Mouse (Mus musculus) megakaryocyte, embryonic 14.5 days (primary cell): ENCODE measurements around the gene Rpl21.

Experiments used
- FLI1 ChIP-seq: IDR thresholded peaks from 2 replicates; pipeline ENCODE4 v1.6.1; 2012; ENCODE audit warnings: low read length, inconsistent platforms, mixed read lengths
- GATA1 ChIP-seq: IDR thresholded peaks from 3 replicates; pipeline ENCODE4 v1.6.1; 2012; ENCODE audit warnings: mixed read lengths, low read length, inconsistent platforms, borderline replicate concordance

DNA sequence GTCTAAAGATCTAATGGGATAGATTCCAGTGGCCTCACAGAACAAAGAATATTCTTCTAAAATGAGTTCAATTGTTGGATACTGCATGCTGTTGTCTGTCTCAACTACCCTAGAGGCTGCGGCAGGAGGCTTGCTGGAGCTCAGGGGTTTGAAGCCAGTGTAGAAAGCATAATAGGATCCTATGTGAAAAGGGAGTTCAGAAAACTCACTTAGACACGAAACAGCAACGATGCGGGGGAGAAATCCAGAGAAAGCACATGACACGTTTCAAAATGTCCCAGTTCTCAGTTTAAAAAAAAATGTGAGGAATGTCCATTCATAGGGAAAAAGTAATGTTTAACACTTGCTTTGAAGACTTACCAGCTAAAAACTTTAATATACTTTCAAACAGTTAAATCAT is 9.7 kb upstream of the Rpl21 start:
- no peak for TF ChIP-seq GATA1
- TF ChIP-seq FLI1, result no peak
